Mouse (Mus musculus): ENCODE measurements at regions not wholly inside any gene's neighbourhood (a gene's known extent, or its start where the extent isn't known, plus 50 kb on each side); places are given as distances from the start of the nearest gene placed in this dataset.

DNA sequence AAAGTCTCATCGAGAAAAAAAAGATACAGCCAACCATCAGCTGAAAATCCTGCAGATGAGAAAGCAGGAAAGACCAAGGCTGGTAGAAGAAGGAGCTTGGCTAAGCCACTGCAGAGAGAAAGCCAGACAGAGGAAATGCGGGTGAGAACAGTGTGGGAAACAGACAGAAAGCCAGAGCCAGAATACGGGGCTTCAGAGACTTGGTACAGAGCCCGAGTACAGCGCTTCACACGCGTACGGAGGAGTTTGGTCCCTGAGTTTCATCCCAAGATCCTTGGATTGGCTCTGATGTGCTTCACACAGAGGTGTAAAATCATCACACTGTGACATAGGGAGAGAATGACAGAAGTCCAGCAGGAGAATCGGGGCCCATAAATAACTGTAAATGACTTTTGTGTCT lies 495.6 kb upstream of the Map3k7 start:
- TF ChIP-seq CTCF (IDR thresholded peaks at IDR 0.05; ENCODE audit: low read depth), result no peak
- no peak for TF ChIP-seq EP300 (IDR thresholded peaks at IDR 0.05; ENCODE audit: low read depth)
